Mouse (Mus musculus) retina, embryonic 14.5 days (tissue): ENCODE data around the gene Uts2b.
"Not testable (repeated sequence)": the region's sequence is repeated elsewhere in the genome, so short reads cannot be mapped to it uniquely, and the experiment has no call there.

Experiments
- DNase-seq: peaks from one replicate; pipeline ENCODE4 v3.0.0-alpha.2; 2015; ENCODE audit warnings: low spot score

Uts2b gene

DNA sequence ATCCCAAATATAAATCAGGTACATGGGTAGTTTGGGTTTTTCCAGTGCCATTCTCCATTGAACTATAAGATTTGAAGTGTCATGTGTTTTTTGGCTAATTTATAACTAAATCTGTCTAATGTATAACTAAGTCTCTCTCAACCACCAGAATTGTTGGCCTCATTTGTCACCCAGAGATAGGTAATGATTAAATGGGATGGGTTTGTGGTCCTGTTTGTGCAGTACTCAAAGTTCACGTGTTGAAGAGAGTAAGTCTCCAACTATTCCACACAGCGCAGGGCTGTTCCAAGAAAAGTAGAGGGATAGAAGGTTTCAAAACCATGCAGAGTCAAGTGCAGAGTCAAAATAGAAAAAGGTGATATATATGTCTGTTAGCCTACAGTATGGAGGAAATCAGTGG lies 5.3 kb upstream of the Uts2b start:
- DNase-seq = no peak

DNA sequence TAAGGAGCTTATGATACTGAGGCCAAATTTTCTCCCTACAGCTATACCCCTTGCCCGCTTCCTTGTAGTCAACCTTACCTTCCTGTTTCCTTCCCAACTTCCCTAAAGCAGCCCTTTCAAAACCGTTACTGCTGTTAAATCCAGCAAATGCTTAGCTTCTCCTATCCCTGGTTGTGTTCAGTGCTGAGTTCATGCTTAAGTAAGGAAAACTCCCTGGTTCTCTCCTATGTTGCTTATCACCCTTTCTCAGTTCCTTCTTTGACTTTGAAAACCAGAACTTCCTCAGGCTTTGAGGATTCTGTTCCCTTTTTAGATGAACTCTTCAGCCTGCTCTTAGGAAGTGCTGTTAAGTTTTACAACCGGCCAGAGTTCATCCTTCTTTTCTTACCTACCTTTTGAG lies 4.1 kb upstream of the Uts2b start:
- no peak for DNase-seq

DNA sequence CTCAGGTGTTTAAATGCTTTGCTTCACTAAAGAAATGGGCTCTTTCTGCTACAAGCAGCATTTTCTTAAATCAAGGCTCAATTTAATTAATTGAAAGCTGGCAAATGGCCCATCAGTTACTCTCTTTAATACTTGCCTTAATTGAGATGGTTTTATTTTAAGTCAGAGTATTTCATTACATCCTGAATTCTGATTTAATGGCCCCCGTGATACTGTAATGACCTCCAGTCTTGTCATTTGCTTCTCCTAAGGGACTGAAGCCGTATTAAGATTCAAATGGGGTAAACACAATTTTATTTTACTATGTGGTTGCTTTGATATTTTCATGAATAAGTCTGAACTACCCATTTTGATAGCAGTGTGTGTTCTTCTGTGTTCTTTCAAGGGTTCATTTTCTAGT lies 661 bp upstream of the Uts2b start:
- DNase-seq = no peak

DNA sequence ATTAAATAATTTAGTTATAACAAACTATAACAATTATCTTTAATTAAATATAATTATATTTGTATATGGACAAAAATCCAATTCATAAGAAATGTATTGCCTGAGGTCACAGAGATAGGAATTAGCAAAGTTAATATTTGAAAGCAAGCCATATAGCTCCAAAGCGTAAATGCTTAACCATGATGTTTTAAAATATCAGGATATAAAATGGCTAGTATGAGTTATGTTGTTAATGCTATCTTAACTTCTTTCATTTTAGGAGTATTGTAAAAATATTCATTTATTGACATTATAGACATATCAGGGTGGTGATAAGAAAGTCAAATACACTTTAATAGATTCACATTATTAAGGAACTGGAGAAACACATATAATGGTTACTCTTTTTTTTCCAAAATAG lies 10.0 kb downstream of the Uts2b start:
- DNase-seq = no peak

DNA sequence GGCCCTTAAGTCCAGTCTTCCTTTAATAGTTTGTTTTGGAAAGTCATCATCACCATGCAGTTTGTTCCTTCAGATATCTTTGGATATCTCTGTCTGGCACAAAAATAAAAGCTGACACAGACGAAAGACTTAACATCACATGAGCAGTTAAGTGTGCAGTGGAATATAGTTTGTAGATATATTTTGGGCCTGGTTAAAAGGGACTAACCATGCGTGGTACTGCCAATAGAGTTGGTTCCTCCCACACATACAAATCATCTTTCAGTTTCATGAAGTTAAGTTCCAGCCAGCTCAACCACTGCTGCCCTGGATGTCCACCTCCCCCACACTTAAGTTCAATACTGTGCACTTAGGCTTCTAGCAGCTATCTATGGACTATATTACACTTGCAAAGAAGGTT lies 15.6 kb downstream of the Uts2b start:
- no peak for DNase-seq

DNA sequence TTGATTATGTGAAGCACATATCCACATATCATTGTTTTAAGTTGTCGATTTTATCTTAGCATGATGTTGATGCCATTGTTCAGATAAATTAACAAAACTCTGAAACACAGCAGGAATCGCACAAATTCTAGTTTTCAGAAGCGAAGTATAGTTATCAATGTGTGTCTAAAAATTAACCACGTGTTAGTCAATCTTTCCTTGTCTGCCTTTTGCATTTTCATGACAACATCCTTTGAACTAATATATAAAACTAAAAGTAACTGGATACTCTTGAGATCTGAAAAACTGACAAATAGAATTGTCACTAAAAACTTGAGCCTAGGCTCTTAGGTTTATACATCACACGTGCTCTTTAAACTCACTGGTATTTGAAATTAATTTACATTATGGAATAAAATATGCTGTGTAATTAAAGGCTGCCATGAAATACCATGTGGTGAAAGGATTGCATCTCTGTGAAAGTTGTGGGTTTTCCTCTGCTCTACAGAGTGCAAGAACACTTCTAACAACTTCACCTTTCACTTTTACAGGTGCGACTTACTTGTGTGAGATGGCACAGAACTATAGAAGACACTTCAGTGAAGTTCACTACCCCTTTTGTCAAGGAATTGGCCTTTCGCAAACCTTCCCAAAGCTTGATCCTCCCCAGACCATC lies 20.0 kb downstream of the Uts2b start:
- DNase-seq = no peak

DNA sequence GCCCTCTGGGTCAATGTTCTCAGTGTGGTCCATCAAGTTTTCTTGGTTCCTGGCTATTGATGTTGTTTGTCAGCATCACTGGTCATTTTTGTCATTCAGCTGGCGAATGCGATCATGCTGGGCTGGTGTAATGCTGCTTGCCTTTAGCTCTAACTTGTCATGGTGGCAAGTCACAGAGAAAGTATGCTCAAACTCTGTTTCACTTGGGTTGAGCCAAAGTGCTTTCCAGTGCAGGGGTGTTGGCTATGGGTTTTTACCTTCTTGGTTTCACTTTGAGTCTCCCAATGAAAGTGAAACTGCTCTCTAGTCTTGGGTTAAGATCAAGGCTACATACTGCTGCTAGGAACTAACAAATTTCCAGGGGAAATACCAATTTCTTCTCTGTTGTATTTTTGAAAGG lies 20.8 kb downstream of the Uts2b start:
- DNase-seq = no peak

DNA sequence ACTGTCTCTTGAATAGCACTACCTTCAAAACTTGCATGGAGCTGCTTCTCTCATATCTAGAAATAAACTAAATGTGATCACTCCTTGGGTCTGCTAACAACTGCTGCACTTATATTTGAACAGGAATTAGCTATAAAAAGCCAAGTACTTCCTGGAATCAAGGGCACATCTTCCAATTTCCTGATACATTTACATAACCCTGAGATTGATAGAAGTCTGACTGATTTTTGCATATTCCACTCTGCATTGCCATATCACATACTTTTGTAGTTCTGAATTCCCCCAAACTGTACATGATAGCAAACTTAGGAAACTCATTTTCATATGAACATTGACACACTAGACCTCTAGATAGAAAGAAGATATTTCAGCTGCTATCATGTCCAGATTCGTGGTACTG lies 21.7 kb downstream of the Uts2b start:
- DNase-seq = no peak

DNA sequence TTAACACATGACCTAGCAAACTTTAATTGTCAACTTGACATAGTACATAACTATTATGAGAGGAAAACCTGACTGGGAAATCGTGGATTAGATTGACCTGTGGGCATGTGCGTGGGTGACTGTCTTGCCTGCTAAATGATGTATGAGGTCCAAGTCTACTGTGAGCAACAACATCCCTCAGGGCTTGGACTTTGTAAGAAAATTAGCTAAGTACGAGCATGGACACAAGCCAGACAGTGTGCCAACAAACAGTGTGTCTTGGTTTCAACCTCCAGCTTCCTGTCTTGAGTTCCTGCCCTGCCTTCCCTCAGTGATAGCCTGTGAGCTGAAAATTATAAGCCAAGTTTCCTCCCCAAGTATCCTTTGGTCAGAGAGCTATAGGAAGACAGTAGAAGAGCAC lies 22.5 kb downstream of the Uts2b start:
- DNase-seq = no peak

DNA sequence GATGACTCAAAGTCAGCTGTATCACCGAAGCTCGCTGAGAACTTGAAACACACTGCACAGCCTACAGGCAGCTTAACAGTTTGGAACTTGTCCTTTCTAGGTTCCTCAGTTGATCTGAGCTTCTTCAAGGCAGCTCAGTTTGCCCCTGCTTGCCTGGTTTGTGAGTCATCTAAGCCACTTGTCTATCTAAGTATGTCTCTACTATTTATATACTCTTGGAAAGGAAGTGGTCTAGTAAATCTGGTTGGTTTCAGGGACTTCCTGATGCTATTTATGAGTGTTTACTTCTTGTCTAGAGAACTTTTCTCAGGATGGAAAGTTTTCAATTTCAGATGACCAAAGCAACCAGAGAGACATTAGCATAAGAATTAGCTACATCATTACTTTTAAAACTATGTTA lies 43.6 kb downstream of the Uts2b start:
- DNase-seq = no peak

DNA sequence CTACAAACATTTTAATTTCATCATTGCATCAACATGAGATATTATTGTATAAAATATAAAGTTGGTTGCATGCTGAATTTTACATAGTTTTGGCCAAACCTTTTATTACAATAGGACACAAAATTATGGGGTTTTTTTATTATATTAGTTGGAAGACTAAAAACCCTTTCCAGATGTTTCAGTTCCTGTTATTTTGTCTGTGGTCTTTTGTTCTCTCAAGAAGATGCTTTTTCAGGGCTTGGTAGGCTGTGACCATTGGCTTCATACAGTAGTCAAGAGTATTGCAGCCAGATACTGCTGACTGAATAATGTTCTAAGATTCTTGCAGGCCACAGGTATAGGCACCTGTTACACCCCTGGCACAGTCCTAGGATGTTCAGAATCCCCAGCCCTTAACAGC lies 48.0 kb downstream of the Uts2b start:
- DNase-seq = no peak

DNA sequence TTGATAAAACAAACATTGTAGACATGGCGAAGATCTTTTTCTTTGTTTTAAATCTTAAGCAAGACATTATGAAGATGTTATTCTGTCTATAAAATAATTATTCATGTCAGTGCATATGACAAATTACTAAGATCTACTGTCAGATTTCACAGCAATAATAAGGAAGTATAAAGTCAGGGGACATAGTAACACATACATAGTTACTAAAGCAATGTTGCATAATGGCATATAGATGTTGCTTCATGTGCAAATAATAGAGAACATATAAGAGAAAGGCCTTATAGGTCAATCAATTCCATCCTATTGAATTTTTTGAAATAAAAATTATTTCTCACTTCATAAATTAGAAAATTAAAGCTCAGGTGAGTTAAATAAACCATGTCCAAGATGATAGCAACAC lies 50.9 kb downstream of the Uts2b start:
- no peak for DNase-seq

DNA sequence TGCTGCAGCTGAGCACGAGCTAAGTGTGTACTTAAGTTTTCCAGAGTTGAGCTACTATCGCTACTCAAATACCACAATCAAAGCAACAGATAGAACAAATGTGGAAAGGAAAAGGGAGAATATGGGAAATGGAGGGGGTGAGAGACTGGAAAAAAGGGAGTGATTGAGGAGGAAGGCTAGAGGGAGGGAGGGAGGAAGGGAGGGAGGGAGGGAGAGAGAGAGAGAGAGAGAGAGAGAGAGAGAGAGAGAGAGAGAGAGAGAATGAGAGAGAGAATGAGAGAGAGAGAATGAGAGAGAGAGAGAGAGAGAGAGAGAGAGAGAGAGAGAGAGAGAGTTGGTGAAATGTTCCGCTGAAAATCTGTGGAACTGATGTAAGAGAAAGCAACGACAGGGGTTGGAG lies 62.9 kb downstream of the Uts2b start, which contains the start of gene Ostn:
Ostn (plus strand) TSS at position 301 of the 400 bp plus-strand sequence.
- DNase-seq = not testable (repeated sequence)
